Mouse (Mus musculus) testis, adult 2 months (tissue): ENCODE measurements around the gene Foxj3.

Experiments used
- CTCF ChIP-seq: fragments of 200-500 bp; IDR thresholded peaks from 2 replicates; pipeline ENCODE4 v1.5.1; 2012; ENCODE audit warnings: low read depth, mild to moderate bottlenecking, inconsistent platforms, low read length, moderate library complexity; ENCODE audit not compliant: control insufficient read depth, insufficient read depth, insufficient replicate concordance
- POLR2A ChIP-seq: fragments of 200-500 bp; IDR thresholded peaks from 2 replicates; pipeline ENCODE4 v1.6.1; 2012; ENCODE audit warnings: low read depth, mild to moderate bottlenecking, inconsistent platforms, low read length, moderate library complexity; ENCODE audit not compliant: control insufficient read depth

DNA sequence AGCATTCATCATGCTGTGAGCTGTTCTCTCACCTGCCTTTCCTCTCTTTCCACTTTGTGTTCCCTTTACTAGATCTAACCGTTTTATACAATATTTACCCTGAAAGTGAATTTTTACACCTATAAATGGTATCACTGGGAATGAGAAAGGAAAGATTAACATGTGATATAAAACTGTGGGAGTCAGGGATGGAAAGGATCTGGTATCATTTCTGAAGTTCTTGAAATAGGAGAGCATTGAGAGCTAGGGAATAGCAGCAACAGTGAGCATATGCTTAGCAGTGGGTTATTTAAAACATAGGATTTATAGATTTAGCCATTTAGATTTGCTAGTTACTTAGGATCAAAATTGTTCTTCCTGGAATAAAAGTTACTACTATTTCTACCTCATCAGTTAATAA, 53.2 kb downstream of the Foxj3 start:
- TF ChIP-seq CTCF (no peak), POLR2A (no peak)
